Mouse (Mus musculus): ENCODE measurements around the gene Gm47985.

The Gm47985 gene

GRCm38 (mm10) chr1:151220098-151220497 lies 37.8 kb downstream of the Gm47985 start:
- DNase-seq (ENCODE audit: low spot score) = no peak

GRCm38 (mm10) chr1:151222561-151223267 lies 40.4 kb downstream of the Gm47985 start:
- no peak for DNase-seq (ENCODE audit: low spot score)

GRCm38 (mm10) chr1:151223377-151223776 lies 41.0 kb downstream of the Gm47985 start:
- DNase-seq (ENCODE audit: low spot score) = no peak

- no peak for DNase-seq (ENCODE audit: low spot score)
Observed at GRCm38 (mm10) chr1:151224536-151224935, 42.2 kb downstream of the Gm47985 start.

GRCm38 (mm10) chr1:151227506-151227905 lies 45.2 kb downstream of the Gm47985 start:
- no peak for DNase-seq (ENCODE audit: low spot score)

- no peak for DNase-seq (ENCODE audit: low spot score)
Observed at GRCm38 (mm10) chr1:151228320-151228989, 46.1 kb downstream of the Gm47985 start.

GRCm38 (mm10) chr1:151232346-151232745 lies 50.0 kb downstream of the Gm47985 start:
- no peak for DNase-seq (ENCODE audit: low spot score)

GRCm38 (mm10) chr1:151233756-151234155 lies 51.4 kb downstream of the Gm47985 start:
- no peak for DNase-seq (ENCODE audit: low spot score)

Measured in urinary bladder, postnatal 14 days (tissue).